Mouse (Mus musculus) T-helper 17 cell (primary cell): ENCODE measurements around the gene Gm7879.
"Not testable (repeated sequence)": the region's sequence is repeated elsewhere in the genome, so short reads cannot be mapped to it uniquely, and the experiment has no call there.

ENCODE experiments used
- in situ Hi-C, 2 experiments: fragments of 300-600 bp; cut with MboI, MseI; formaldehyde crosslinking; loops; 1 replicate in 1 of 2; 2 replicates in 1 of 2; pipeline ENCODE4 v1.15.1; 2025; ENCODE audit warnings: high pct_unique_total_duplicates in 2 of 2

Gene Gm7879

DNA sequence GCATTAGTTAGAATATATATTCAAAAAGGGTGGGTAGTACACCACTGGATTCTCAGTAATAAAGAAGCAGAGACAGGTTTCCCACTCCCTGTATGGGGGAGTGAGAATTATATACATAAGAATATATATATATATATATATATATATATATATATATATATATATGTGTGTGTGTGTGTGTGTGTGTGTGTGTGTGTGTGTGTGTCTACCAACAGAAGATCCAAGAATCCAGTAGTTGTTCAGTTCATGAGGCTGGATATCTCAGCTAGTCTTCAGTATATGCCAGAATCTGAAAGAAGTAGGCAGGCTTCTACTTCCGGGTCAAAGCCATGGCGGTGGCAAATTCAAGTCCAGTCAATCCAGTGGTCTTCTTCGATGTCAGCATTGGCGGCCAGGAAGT is at the start of gene Gm7879:
Gm7879 (plus strand) TSS at position 301 of the 400 bp plus-strand sequence.
- in situ Hi-C loops: not testable (repeated sequence)

DNA sequence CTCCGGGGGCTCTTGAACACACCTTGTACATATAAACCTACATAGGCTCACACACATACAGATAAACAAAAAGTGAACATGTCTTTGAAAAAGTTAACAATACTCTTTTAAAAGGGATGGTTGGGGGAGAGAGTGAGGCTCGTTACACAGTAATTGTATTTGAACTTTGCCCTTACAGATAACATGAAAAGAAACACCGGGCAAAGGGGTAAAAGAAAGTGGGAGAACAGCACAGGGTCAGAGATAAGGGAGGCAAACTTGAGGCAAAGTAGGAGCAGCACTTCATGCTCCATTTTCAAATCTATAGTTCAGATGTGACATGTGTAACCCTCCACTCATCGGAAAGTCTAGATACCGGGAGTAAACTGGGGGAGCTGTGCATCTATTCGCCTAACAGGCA is 49.3 kb upstream of the Gm7879 start:
- in situ Hi-C loops: no loop called here

DNA sequence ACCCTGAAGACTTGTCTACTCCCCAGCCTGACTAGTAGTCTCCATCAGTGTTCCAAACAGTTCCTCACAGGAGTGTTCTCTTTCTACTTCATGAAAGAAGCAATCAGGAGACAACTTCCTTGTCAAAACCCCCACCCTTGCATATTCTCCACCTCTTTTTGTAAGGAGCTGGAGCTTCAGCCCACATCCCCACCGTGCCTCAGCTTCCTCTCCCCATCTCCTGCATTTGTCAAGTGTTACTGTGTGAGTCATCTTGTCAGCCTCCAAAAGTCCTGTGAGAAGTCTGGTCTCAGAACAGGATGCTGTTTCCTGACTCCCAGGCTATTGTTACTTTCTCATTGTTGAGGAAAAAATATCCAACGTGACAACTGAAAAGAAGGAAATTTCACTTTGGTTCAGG is 47.6 kb upstream of the Gm7879 start:
- in situ Hi-C loops: no loop called here

DNA sequence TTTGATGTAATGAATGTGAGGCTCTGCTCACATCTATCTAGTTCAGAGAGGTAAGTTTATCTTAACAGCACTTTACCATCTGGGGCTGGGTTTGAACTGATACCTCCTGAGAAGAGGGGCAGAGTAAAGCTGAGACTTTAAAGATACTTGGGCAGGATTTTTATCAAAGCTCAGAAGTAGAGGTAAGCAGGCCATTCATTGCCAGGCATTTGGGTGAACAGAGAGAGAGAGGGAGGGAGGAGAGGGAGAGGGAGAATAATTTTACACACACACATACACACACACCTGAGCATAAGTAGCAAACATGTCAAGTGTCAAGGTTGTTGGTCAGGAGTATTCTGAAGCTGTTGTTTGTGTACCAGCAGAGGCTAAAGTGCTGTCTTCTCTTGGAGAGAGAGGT is 44.7 kb upstream of the Gm7879 start, which contains the start of gene Cd38:
Cd38 (plus strand) TSS at position 301 of the 400 bp plus-strand sequence.
- in situ Hi-C loops: no loop called here

DNA sequence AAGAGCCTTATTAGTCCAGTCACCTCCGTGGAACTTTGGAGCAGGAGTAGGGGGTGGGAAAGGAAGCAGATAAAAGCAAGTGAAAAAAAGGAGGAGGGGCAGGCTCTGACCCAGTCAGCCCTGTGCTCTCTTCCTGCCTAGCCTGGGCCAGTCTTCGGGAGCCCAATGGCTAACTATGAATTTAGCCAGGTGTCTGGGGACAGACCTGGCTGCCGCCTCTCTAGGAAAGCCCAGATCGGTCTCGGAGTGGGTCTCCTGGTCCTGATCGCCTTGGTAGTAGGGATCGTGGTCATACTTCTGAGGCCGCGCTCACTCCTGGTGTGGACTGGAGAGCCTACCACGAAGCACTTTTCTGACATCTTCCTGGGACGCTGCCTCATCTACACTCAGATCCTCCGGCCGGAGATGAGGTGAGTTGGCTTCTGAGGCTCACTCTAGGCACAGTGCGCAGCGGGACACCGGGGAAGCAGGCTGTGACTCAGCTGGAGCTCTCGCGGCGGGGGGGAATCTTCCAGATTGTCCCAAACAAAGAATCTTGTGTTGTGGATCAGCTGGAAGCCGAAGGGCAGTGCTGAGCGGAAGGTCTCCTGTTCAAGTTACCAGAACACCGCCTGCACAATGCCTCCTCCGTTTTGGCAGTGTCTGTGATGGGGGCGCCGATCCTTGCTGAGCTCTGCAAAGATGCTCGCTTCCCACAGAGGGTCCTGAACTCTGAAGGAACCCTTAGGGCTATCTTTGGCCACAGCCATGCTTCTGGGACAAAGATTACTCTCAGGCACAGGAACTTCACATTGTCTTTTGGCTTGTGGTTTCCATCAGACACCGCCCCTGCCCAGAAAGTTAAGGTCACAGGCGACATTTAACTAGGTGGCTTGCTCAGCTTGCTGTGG is 44.0 kb upstream of the Gm7879 start:
- in situ Hi-C loops: no loop called here

DNA sequence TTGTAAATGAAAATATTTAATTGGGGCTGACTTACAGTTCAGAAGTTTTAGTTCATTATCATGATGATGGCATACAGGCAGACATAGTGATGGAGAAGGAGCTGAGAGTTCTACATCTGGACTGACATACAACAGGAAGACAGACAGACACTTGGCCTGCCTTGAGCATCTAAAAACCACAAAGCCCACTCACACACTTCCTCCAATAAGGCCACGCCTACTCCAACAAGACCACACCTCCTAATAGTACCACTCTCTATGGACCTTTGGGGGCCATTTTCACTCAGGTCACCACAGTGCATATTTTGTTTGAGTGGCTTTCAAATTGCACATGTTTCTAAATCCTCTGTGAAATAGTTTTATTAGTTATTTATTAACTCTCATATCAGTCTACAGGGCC is 41.1 kb upstream of the Gm7879 start:
- in situ Hi-C loops: loop anchor here in 1 of 2 experiments (5.0 kb wide), 1 partner anchor 75 kb away; no protein-coding TSS in a partner anchor

DNA sequence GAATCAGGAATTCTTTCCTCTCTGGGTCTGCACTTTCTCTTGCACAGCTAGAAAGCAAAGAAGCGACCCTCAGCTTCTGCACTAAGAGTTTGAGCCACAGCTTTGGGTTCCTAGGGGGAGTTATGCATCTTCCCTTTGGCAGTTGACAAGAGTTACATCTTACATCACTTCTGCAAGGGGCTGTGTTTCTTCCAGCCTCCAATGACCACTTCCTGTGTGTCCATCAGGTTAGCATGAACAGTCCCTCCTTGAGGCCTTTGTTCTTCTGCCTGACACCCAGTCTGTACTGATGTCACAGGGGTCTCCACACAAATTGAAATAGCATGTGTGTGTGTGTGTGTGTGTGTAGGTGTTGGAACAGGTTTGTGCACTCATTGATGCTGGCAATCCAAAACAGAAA is 40.3 kb upstream of the Gm7879 start:
- in situ Hi-C loops: loop anchor here in 1 of 2 experiments (5.0 kb wide), 1 partner anchor 75 kb away; no protein-coding TSS in a partner anchor

DNA sequence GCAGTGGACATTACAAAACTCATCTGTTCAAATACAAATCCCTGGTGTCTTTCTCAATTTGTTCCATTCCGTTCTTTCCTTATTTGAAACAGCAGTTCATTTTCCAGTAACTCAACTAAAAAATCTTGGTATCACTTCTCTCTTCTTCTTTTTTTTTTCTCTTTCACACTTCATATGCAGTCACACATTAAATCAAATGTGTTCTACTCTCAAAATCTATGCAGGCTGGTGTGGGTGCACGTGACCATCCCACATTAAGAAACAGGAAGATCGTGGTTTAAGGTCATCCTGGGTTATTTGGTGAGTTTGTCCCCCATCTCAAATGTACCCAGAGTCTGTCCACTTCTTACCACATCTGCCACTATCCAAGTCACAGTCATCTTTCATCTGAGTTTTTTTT is 30.9 kb upstream of the Gm7879 start:
- in situ Hi-C loops: no loop called here

DNA sequence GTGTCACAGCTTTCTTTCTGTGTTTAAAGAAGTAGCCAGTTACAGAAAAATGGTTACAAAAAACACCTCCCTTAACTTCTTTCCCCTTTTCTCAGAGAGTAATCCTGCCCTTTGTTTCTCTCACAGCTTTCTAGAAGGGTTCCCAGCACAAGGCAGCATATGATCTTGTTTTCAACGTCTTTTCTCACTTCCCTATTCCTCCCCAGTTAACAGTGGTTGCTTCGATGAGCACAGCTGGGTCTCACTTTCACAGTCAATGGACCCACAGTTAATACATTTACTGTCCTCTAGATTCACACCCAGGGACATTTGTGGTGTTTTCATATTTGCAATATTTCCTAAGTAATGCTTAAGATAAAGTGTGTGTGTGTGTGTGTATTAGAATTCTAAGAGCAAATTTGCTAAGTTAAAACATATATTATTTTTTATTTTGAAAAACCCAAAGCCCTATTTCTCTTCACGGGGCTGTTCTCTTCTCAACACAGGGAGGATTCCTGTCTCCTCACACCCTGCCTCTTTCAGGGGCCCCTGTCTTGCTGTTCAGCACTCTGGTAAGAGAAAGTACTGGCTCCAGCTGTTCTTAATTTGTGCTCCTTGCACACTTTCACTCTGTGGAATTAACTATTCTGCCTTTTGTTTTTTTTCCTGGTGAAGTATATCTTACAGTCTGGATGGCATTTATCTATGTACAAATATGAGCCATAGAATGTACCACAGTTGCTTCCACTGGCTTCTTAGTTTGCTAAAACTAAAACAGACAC is 27.7 kb upstream of the Gm7879 start:
- in situ Hi-C loops: loop anchor here (5.0 kb wide), 2 partner anchors 48 to 372 kb away; no protein-coding TSS in a partner anchor

DNA sequence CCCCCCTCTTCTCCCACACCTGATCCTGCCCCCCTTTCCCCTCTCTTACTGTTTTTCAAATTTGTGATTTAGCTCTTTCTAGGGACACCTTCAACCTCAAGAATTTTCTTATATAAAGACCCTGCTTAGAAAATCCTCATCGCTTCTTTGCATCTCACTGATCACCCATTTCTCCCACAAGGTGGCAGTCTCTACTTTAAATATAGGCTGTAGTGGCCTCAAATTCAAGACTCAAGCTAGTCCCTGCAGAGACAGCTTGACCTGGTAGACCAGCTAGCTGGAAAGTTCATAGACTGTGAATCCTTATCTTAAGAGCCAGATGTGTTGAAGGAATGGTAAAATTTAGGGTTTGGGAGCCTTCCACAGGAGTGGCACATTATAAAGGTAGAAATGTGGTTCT is 20.6 kb upstream of the Gm7879 start:
- in situ Hi-C loops: loop anchor here in 1 of 2 experiments (10.0 kb wide), 1 partner anchor 102 kb away; no protein-coding TSS in a partner anchor

DNA sequence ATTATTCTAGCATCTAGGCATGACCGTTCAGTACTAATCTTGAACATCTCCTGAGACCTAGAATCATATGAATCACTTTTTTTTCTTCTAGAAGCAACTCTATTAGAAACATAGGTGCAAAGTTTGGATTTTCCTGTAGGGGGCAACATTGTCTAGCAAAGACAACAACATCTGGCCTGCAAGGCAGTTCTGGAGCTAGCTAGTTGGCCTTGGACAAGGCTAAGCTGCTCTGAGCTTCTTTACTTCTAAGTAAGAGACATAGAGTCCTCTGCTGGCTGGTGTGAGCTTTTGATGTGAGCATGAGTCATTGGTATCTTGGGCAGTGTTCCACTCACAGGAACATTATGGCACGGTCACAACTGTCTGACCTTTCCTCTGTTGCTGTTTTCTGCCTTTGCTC is 18.8 kb upstream of the Gm7879 start:
- in situ Hi-C loops: loop anchor here in 1 of 2 experiments (10.0 kb wide), 1 partner anchor 101 kb away; no protein-coding TSS in a partner anchor

DNA sequence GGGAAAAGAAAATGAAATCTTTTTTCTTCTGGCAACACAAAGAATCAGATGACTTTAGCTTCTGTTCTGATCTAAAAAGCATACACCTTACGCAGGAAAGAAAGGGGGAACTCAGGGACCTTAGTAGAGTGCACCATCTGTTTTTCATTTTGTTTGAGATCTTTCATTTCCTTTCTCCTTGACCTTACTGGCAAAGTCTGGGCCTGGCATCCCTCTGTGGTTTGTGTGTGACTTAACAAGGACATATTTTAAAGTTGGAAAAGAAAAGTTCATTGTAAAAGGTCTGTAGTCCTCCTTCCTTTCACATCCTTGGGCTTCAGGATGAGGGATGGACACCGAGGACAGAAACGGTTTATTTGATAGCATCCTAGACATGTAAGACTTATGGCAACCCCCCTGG is 17.0 kb upstream of the Gm7879 start:
- in situ Hi-C loops: loop anchor here (5.0 to 10.0 kb wide), 2 partner anchors 81 to 99 kb away; no protein-coding TSS in a partner anchor

DNA sequence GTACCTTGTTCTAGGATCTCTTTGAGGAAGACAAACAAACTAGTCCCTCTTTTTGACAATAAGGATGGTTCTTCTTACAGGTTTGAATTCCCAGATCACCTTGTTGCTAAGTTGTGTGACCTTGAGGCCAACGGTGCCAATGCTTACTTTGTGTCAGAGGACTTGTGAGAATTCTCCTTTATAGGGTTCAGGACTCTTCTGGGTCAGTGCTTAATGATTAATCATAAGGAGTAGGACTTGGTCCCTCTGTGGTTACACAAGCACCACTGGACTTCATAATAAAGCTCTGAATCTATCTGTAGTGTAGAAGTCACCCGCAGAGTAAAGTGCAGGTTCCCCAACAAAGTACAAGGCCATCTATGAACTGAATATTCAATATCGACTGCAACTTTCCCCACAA is 8.3 kb upstream of the Gm7879 start:
- in situ Hi-C loops: no loop called here

DNA sequence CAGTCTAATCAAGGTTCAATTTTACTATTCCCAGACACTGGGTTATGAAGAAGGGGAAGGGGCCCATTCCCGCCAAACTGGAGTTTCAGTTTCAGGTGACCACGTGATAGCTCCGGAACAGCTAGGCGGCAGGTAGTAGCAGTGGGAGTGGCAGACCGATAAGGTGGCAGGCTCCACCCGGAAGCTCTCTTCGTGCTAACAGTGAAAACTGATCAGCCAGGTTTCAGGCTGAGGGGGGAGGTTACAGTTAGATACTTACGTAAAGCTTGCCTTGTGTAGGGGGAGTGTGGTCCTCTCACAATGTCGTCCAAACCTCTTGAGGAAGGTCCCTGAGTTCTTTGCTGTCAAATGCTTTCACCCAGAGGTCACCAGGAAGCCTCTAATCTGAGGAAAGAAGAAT is 3.7 kb upstream of the Gm7879 start:
- in situ Hi-C loops: no loop called here

DNA sequence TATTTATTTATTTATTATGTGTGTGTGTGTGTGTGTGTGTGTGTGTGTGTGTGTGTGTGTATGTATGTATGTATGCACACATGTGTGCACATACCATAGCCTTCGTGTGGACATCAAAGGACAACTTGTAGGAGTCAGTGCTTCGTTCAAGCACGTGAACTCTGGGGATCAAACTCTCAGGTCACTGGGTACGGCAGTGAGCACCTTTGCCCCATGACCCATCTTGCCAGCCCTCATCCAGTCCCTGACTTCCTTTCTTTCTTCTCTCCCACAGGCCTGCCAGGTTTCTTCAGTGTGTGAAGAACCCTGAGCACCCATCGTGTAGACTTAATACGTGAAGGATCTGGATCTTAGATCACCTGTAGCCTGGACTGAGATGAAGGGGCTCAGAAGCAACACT is 2.9 kb upstream of the Gm7879 start:
- in situ Hi-C loops: no loop called here

DNA sequence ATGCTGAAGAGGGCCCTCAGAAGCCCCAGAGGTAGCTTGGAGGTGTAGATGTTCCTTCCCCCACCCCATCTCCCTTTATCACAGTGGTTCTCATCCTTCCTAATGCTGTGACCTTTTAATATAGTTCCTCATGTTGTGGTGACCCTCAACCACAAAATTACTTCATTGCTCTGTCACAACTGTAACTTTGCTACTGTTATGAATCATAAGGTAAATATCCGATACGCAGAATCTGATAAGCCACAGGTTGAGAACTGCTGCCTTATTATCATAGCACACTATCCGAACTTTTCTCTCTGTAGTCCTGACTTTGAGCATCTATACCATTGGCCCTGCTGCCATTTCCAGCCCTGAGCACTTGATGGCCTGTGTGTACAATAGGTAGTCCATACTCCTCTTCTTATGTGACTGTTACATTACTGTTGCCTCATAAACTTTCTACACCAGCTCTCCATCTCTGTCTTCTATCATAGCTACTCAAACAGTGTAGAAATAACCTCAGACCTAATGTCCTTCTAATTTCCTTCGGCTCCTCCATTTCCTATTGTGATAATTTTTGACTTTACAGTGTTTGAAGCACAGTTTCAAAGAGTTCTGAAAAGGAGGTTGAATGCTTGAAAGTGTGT is 2.4 kb downstream of the Gm7879 start:
- in situ Hi-C loops: no loop called here

DNA sequence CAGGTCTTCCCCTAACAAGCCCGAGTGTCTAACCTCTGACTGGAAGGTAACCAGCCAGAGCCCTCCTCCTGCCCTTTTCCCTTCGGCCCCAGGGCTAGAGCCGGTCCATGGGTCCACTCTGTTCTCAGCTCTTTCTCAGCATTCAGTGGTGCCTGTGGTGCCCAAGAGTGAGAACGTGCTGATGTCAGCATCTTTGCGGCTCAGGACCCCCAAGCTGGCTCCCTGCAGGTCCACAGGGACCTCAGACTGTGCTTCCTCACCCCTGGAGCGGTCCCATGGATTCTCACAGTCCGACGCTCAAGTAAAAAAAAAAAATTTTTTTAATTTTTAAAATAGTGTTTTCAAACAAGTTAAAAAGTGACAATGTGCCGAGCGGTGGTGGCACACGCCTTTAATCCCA is 8.9 kb downstream of the Gm7879 start:
- in situ Hi-C loops: loop anchor here in 1 of 2 experiments (5.0 kb wide), 1 partner anchor 70 kb away; no protein-coding TSS in a partner anchor

DNA sequence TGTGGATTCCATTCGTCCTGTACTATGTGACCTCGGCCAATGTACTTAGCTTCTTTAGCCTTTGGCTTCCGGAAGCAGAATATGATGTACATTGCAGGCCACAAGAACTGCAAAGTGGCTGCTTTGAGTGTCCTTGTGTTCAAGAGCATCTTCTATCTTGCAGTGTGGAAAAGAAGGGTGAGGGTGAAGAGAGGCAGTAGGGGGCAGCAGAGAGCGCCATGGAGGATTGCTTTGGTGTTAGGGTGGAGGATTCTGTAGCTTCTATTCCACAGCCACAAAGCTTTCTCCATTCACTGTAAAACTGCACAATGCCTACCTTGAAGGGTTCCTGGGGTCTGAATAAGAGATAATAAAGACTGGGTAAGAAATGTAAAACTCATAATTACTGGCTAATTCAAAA is 11.0 kb downstream of the Gm7879 start:
- in situ Hi-C loops: loop anchor here in 1 of 2 experiments (5.0 kb wide), 1 partner anchor 68 kb away; no protein-coding TSS in a partner anchor

DNA sequence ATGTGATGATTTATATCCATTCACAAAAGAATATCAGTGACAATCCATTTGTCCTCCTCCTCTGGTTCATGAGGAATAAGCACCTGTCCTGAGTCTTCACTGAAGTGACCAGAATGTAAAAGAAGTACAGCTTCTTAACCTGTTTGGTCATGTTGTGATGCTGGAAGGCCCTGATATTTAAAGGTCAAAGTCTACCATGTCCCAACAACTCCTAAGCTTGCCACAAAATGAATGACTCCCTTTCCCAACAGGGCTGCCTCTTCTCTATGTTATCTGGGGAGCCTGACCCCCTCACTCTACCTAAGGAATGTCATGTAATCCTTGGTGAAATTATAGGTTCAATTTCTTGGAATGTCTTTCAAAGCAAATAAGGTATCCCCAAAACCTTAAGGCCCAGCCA is 14.8 kb downstream of the Gm7879 start:
- in situ Hi-C loops: loop anchor here in 1 of 2 experiments (5.0 kb wide), 1 partner anchor 60 kb away; no protein-coding TSS in a partner anchor

DNA sequence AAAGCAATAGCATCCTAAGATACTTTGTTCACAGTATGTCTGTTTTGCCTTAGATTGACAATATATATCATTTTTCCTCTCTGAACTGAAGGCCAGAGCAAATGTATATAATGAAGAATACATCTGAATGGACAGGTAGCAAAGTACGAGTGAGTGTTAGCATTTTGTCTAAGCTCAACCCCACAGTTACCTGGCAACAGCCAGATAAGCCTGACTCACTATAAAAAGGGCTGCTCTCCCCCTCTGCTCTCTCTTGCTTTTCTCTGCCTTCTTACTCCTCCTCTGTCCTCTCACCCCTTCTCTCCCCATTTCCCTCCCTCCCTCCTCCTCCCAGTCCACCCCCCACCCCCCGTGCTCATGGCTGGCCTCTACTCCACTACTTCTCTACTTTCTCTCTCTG is 20.3 kb downstream of the Gm7879 start:
- in situ Hi-C loops: no loop called here

DNA sequence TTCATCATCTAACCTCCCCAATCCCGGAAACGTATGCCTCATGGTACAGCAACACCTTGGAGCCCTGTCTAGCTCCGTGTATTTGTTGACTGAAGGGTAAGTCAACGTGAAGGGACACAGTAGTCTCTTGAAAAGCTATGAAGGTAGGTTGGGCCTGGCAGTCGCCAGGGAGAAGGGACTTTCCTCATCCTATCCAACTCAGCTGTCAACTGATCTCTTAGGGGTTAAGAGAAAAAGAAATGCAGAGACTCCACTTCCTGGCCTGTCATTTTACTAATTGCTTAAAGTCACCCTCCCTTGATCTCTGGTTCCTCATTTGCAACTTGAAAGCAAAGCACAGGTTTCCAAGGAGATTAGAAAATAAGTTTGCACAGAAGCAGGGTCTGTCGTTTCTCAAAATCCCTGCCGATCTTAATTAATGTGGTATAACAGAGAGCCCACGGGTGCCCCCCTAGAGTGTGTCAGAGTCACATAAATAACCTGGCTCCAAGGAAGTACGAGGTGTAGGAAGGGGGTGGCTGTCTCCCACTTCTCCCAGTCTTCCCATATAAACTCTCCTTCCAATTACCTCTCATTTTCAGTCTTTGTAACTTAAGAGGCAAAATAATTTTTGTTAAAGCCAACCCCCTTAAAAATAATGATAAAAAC is 34.5 kb downstream of the Gm7879 start:
- in situ Hi-C loops: loop anchor here (5.0 to 10.0 kb wide), 3 partner anchors 75 to 713 kb away; partner anchors contain the start of genes Cpeb2 (in 1 of the 2) and Tapt1 (in 1 of the 2)
